Mouse (Mus musculus) C2C12 (cell line): ENCODE results near the gene Arl6ip1.

ENCODE experiments used
- CEBPB ChIP-seq: IDR thresholded peaks from one replicate; pipeline ENCODE4 v1.6.1; 2011; ENCODE audit warnings: low read depth, mild to moderate bottlenecking, control low read depth, moderate library complexity
- CTCF ChIP-seq: IDR thresholded peaks from one replicate; pipeline ENCODE4 v1.5.1; 2011; ENCODE audit not compliant: control insufficient read depth, insufficient read depth, insufficient read length
- MAX ChIP-seq: IDR thresholded peaks from one replicate; pipeline ENCODE4 v1.6.1; 2011; ENCODE audit warnings: mild to moderate bottlenecking, control low read depth
- USF1 ChIP-seq: IDR thresholded peaks from one replicate; pipeline ENCODE4 v1.6.1; 2011; ENCODE audit warnings: low read depth, mild to moderate bottlenecking, control low read depth, moderate library complexity

- TF ChIP-seq CTCF (no peak), CEBPB (no peak), MAX (no peak), USF1 (no peak)
Measured at GRCm38 (mm10) chr7:118123512-118124411, 5.7 kb downstream of the Arl6ip1 start.
